Mouse (Mus musculus): ENCODE measurements around the gene Mob3b. TPM values are rescaled to one million over a fixed set of nuclear protein-coding genes. Genes with fewer than 3 reads are reported as not detected.

The Mob3b gene
- polyA plus RNA-seq, 1 experiment from 2014 or later: 14.1 TPM

DNA sequence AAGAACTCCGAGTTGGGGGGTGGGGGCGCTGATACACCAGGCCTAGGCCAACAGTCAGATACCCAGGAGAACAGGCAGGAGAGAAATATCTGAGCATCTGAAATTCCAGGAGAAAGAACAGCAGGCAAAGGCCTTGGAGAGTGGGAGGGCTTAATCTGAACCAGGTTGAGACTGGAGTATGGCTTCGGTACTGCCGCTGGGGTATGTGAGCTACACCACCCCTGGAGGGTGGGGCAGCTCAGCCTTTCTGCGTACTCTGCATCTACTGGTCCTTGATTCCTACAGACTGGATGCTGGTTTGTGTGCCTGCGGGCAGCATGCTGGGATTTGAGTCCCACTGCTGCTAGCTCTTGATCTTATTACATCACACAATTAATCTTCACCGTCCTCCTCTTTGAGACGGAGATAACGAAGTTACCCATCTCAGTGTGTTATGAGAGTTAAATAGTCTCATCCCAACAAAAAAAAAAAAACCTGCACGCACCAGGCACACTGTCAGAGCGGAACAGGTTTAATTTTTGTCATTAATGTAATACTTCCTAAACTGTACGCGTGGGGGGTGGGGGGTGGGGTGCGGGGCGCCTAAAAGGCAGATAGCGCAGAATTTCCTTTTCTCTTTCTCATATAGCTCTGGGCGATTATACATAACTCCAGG lies 57.9 kb downstream of the Mob3b start:
- Histone ChIP-seq H3K4me1 (peaks cover 33% of the 10 kb centered on the region), H3K36me3 (no peaks in the 10 kb centered on the region), H3K27me3 (ENCODE audit: low read depth, poor library complexity, severe bottlenecking) (no peaks in the 10 kb centered on the region), H3K27ac (no peak overlapping the region), H3K4me3 (peak overlapping the region; percentile 49), H3K9me3 (replicated peaks) (no peaks in the 10 kb centered on the region)
- peak; percentile 49 for DNase-seq (ENCODE audit: low spot score)
- WGBS: 29% methylated on average over 17 of the region's 17 CpGs

DNA sequence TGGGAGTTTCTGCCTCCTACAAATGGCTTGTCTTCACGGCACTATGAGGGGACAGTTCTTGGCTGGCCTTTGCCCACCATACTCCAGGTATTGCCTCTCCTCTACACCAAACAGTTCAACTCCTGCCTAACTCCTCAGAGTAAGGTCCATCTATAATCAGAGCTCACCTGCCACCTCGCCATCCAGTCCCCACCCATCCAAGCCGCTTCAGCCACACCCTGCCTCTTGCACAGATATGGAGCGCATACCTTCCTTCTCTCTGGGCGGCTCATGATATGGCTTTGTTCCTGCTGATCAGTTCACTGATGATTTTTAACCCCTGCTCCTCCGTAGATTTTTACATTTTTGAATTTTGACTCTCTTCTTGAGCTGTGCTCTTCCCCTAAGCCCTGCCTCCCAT lies 58.7 kb downstream of the Mob3b start:
- Histone ChIP-seq H3K27ac (no peak overlapping the region), H3K4me1 (peaks cover 33% of the 10 kb centered on the region), H3K27me3 (ENCODE audit: low read depth, poor library complexity, severe bottlenecking) (no peaks in the 10 kb centered on the region), H3K4me3 (no peak overlapping the region), H3K36me3 (no peaks in the 10 kb centered on the region), H3K9me3 (replicated peaks) (no peaks in the 10 kb centered on the region)
- DNase-seq (ENCODE audit: low spot score): no peak
- 86% methylated on average over 6 of the region's 6 CpGs for WGBS

DNA sequence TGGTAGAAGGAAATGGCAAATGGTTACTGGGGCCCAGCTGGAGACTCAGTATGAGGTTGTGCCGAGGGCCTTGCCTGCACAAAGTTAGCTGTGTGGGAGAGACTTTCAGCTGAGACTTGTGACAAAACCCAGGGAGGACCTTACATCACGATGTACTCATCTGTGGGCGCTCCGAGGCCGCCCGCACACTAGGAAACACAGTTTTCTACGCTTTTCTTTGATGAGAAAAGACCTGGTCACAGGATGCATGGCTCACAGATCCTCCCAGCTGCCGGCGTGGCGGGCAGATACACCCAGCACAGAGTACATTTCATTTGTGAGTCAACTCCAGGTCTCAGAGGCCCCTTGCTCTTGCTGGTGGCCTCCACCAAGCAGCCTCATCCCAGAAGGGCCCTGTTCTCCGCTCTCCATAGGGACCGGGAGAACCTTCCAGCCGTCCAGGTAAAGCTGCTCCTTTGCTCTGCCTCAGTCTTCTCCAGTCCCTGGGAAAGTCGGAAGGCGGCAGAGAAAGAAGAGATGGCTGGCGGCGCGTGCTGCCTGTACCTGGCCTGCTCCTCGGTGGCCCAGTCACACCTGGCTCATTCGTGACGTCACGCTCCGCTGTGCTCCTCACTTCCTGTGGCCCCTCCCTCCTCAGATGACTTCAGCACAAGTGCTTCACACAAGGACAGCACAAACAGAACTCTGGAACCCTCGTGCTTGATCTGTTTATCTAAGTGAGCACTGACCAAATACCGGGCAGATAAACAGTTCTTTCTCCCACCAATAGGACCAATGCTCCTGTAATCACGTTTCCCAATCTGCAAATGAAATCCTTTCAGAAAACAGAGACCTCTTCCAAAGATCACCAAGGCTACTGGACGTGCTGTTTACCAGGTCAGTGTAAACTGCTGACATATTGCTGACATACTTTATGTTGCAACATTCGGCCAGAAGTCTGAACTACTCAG lies 60.8 kb downstream of the Mob3b start:
- Histone ChIP-seq H3K9me3 (replicated peaks) (no peaks in the 10 kb centered on the region), H3K4me3 (no peak overlapping the region), H3K4me1 (peaks cover 33% of the 10 kb centered on the region), H3K27me3 (ENCODE audit: low read depth, poor library complexity, severe bottlenecking) (no peaks in the 10 kb centered on the region), H3K27ac (no peak overlapping the region), H3K36me3 (no peaks in the 10 kb centered on the region)
- DNase-seq (ENCODE audit: low spot score): no peak
- 76% methylated on average over 28 of the region's 28 CpGs for WGBS

DNA sequence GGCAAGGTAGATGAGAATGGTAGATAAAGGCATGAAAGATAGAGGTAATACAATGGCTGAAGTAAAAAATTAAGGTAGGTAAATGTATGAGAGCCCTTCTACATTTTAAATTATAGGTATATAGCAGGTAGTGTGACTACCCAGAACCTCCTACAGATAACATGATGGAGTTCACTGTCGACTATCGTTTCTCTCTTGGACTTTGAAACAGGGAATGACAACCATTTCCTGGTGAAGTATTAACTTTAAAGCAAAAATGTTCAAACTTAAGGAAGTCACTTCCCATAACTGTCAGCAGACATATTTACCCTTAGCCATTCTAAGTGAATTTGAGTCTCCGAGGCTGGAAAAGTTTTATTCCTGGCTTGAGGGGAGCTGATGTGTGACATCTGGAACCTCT lies 64.8 kb downstream of the Mob3b start:
- 90% methylated on average over 3 of the region's 3 CpGs for WGBS
- no peak overlapping the region for H3K27ac ChIP-seq
- DNase-seq (ENCODE audit: low spot score): no peak
- H3K36me3 ChIP-seq: no peaks in the 10 kb centered on the region
- no peak overlapping the region for H3K4me3 ChIP-seq
- no peaks in the 10 kb centered on the region for H3K27me3 ChIP-seq (ENCODE audit: low read depth, poor library complexity, severe bottlenecking)
- no peaks in the 10 kb centered on the region for H3K9me3 ChIP-seq (replicated peaks)
- peaks cover 8% of the 10 kb centered on the region; the same call in 1 of the 2 replicates for H3K4me1 ChIP-seq

GRCm38 (mm10) chr4:35091157-35091784 lies 66.0 kb downstream of the Mob3b start:
- Histone ChIP-seq H3K9me3 (replicated peaks) (no peaks in the 10 kb centered on the region), H3K27me3 (ENCODE audit: low read depth, poor library complexity, severe bottlenecking) (no peaks in the 10 kb centered on the region), H3K36me3 (no peaks in the 10 kb centered on the region), H3K4me1 (peaks cover 4% of the 10 kb centered on the region; the same call in 1 of the 2 replicates), H3K27ac (no peak overlapping the region), H3K4me3 (no peak overlapping the region)
- 90% methylated on average over 13 of the region's 13 CpGs for WGBS
- DNase-seq (ENCODE audit: low spot score): no peak

- Histone ChIP-seq H3K36me3 (no peaks in the 10 kb centered on the region), H3K27me3 (ENCODE audit: low read depth, poor library complexity, severe bottlenecking) (no peaks in the 10 kb centered on the region), H3K4me1 (peaks cover 2% of the 10 kb centered on the region; the same call in 1 of the 2 replicates), H3K4me3 (no peak overlapping the region), H3K27ac (no peak overlapping the region), H3K9me3 (replicated peaks) (no peaks in the 10 kb centered on the region)
- no peak for DNase-seq (ENCODE audit: low spot score)
- WGBS: 87% methylated on average over 14 of the region's 14 CpGs
Measured at GRCm38 (mm10) chr4:35089321-35090316, 67.7 kb downstream of the Mob3b start.

GRCm38 (mm10) chr4:35086067-35086700 lies 71.1 kb downstream of the Mob3b start:
- H3K4me3 ChIP-seq: no peak overlapping the region
- H3K4me1 ChIP-seq: peaks cover 2% of the 10 kb centered on the region; the same call in 1 of the 2 replicates
- H3K36me3 ChIP-seq: 0 out of 2 replicates have a peak, but pooled peaks cover 2% of the 10 kb centered on the region
- no peaks in the 10 kb centered on the region for H3K27me3 ChIP-seq (ENCODE audit: low read depth, poor library complexity, severe bottlenecking)
- no peaks in the 10 kb centered on the region for H3K9me3 ChIP-seq (replicated peaks)
- no peak for DNase-seq (ENCODE audit: low spot score)
- H3K27ac ChIP-seq: no peak overlapping the region
- 75% methylated on average over 7 of the region's 7 CpGs for WGBS

GRCm38 (mm10) chr4:35084060-35084459 lies 73.2 kb downstream of the Mob3b start:
- no peaks in the 10 kb centered on the region for H3K9me3 ChIP-seq (replicated peaks)
- DNase-seq (ENCODE audit: low spot score): no peak
- H3K4me1 ChIP-seq: peaks cover 2% of the 10 kb centered on the region; the same call in 1 of the 2 replicates
- H3K27me3 ChIP-seq (ENCODE audit: low read depth, poor library complexity, severe bottlenecking): no peaks in the 10 kb centered on the region
- WGBS: 93% methylated on average over 8 of the region's 8 CpGs
- H3K27ac ChIP-seq: no peak overlapping the region
- 0 out of 2 replicates have a peak, but pooled peaks cover 2% of the 10 kb centered on the region for H3K36me3 ChIP-seq
- H3K4me3 ChIP-seq: no peak overlapping the region

- Histone ChIP-seq H3K9me3 (replicated peaks) (no peaks in the 10 kb centered on the region), H3K27ac (no peak overlapping the region), H3K36me3 (0 out of 2 replicates have a peak, but pooled peaks cover 2% of the 10 kb centered on the region), H3K4me1 (peaks cover 2% of the 10 kb centered on the region; the same call in 1 of the 2 replicates), H3K27me3 (ENCODE audit: low read depth, poor library complexity, severe bottlenecking) (no peaks in the 10 kb centered on the region), H3K4me3 (no peak overlapping the region)
- 89% methylated on average over 10 of the region's 10 CpGs for WGBS
- DNase-seq (ENCODE audit: low spot score): no peak
Measured at GRCm38 (mm10) chr4:35082476-35083114, 74.7 kb downstream of the Mob3b start.

DNA sequence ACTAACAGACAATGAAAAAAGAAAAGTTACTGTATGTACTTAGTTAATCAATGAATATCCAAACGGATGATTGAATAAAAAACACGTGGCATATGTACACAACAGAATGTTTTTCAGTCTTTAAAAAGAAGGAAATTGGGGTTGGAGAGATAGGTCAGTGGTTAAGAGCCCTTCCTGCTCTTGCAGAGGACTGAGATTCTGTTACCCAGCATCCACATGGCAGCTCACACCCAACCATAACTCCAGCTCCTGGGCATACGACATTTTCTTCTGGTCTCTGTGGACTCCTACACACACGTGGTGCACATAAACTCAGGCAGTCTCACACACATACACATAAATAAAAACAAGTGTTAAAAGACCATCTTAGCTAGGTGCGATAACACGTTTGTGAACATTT lies 77.0 kb downstream of the Mob3b start:
- no peak for DNase-seq (ENCODE audit: low spot score)
- H3K27ac ChIP-seq: no peak overlapping the region
- 91% methylated on average over 6 of the region's 6 CpGs for WGBS
- H3K27me3 ChIP-seq (ENCODE audit: low read depth, poor library complexity, severe bottlenecking): no peaks in the 10 kb centered on the region
- H3K4me3 ChIP-seq: no peak overlapping the region
- no peaks in the 10 kb centered on the region for H3K9me3 ChIP-seq (replicated peaks)
- 0 out of 2 replicates have a peak, but pooled peaks cover 2% of the 10 kb centered on the region for H3K36me3 ChIP-seq
- no peaks in the 10 kb centered on the region for H3K4me1 ChIP-seq

GRCm38 (mm10) chr4:35068739-35069138 lies 88.5 kb downstream of the Mob3b start:
- Histone ChIP-seq H3K36me3 (no peaks in the 10 kb centered on the region), H3K27ac (no peak overlapping the region), H3K9me3 (replicated peaks) (no peaks in the 10 kb centered on the region), H3K4me3 (no peak overlapping the region), H3K27me3 (ENCODE audit: low read depth, poor library complexity, severe bottlenecking) (no peaks in the 10 kb centered on the region), H3K4me1 (peaks cover 32% of the 10 kb centered on the region)
- 40% methylated on average over 4 of the region's 4 CpGs for WGBS
- peak; percentile 39 for DNase-seq (ENCODE audit: low spot score)
